Mouse (Mus musculus): ENCODE measurements around the gene Ppfibp2. TPM values are rescaled to one million over a fixed set of nuclear protein-coding genes. Genes with fewer than 3 reads are reported as not detected.

Ppfibp2 gene
- total RNA-seq, 1 experiment, result 6.0 TPM

DNA sequence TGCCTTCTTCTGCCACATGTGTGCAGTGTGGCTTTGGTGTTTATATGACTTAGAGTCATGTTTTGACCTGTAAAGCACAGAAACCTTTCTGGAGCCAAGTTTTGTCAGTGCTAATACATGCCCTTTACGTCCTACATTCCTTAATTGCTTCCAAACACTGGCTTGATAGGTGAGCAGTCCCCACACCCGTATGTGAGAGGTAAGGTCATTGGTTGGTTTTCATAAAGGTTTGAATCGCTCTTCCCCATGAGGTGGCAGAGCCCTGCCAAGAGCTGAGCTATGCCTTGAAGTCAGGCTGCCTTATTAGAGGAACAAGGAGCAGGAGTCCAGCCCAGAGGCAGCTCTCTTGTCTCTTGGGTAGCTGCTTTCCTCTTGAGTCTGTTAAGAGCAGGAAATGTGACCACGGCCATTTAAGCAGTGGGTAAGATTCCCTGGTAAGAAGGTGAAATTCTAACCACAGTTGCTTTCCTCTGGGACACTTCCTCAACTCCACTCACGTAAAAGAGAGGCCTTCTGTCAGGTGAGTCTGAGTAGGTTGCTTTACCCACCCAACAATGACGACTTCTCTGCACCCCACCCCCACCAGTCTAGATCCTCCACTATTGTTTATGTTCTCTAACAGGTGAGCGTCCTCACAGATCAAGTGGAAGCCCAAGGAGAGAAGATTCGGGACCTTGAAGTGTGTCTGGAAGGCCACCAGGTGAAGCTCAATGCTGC is 90.4 kb downstream of the Ppfibp2 start:
- in situ Hi-C loops (cut with MboI; ENCODE audit: low sequenced_read_pairs in 2 of 2, unreplicated experiment in 2 of 2), result no loop called here

DNA sequence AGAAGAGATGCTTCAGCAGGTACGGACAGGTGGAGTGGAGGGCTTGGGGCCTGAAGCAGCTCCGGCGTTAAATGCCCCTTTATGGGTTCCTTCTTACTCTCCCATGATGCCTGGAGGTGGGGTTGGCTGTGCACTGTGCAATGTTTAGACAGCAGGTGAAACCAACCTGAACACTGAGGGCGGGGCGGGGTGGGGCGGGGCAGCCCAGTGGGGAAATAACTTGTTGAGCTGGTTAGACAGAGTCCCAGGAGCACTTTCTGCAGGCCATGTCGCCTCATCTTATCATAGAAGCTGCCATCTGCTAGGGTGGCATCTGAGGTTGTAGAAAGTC is 90.9 kb downstream of the Ppfibp2 start:
- Histone ChIP-seq H3K4me3 (ENCODE audit: insufficient read depth in 1 of 2, low read depth in 1 of 2, low read length in 2 of 2, poor library complexity in 1 of 2, severe bottlenecking in 1 of 2) (no peak overlapping the region), H3K36me3 (ENCODE audit: control insufficient read depth, insufficient read depth, low read length, poor library complexity, severe bottlenecking) (no peaks in the 10 kb centered on the region), H3K9me3 (ENCODE audit: control insufficient read depth, insufficient read depth, low read depth, low read length) (no peaks in the 10 kb centered on the region), H3K27ac (ENCODE audit: insufficient read depth, low read depth, low read length, poor library complexity, severe bottlenecking) (no peak overlapping the region), H3K9ac (ENCODE audit: insufficient read depth, low read depth, low read length, poor library complexity, severe bottlenecking) (no peak overlapping the region), H3K4me1 (ENCODE audit: control insufficient read depth in 2 of 2, insufficient read depth in 2 of 2, low read length in 2 of 2, poor library complexity in 1 of 2) (peaks cover 0 to 17% of the 10 kb centered on the region in 2 experiments; a peak in 3 of 4 replicates)
- in situ Hi-C loops (cut with MboI; ENCODE audit: low sequenced_read_pairs in 2 of 2, unreplicated experiment in 2 of 2), result no loop called here
- DNase-seq (ENCODE audit: low read depth, low spot score), result no peak
- no peak for TF ChIP-seq ZNF384 (IDR thresholded peaks at IDR 0.05; ENCODE audit: low read depth, low read length)
- no peak for TF ChIP-seq CHD2 (IDR thresholded peaks at IDR 0.05; ENCODE audit: low read depth, low read length)
- TF ChIP-seq ZC3H11A (IDR thresholded peaks at IDR 0.05; ENCODE audit: borderline replicate concordance, low read depth, low read length), result no peak
- TF ChIP-seq HCFC1 (IDR thresholded peaks at IDR 0.05; ENCODE audit: borderline replicate concordance, insufficient read depth, low read length), result no peak
- no peak for TF ChIP-seq MAFK (IDR thresholded peaks at IDR 0.05; ENCODE audit: insufficient read depth, low read depth, low read length)

More for the DNA sequence above, 90.4 kb downstream of the Ppfibp2 start:
- TF ChIP-seq HCFC1 (IDR thresholded peaks at IDR 0.05; ENCODE audit: borderline replicate concordance, insufficient read depth, low read length) (no peak), ZNF384 (IDR thresholded peaks at IDR 0.05; ENCODE audit: low read depth, low read length) (no peak), ZC3H11A (IDR thresholded peaks at IDR 0.05; ENCODE audit: borderline replicate concordance, low read depth, low read length) (no peak), MAFK (IDR thresholded peaks at IDR 0.05; ENCODE audit: insufficient read depth, low read depth, low read length) (no peak), CHD2 (IDR thresholded peaks at IDR 0.05; ENCODE audit: low read depth, low read length) (no peak)
- Histone ChIP-seq H3K4me3 (ENCODE audit: insufficient read depth in 1 of 2, low read depth in 1 of 2, low read length in 2 of 2, poor library complexity in 1 of 2, severe bottlenecking in 1 of 2) (no peak overlapping the region), H3K9ac (ENCODE audit: insufficient read depth, low read depth, low read length, poor library complexity, severe bottlenecking) (no peak overlapping the region), H3K4me1 (ENCODE audit: control insufficient read depth in 2 of 2, insufficient read depth in 2 of 2, low read length in 2 of 2, poor library complexity in 1 of 2) (peaks cover 0 to 21% of the 10 kb centered on the region in 2 experiments; a peak in 3 of 4 replicates), H3K36me3 (ENCODE audit: control insufficient read depth, insufficient read depth, low read length, poor library complexity, severe bottlenecking) (no peaks in the 10 kb centered on the region), H3K27ac (ENCODE audit: insufficient read depth, low read depth, low read length, poor library complexity, severe bottlenecking) (no peak overlapping the region), H3K9me3 (ENCODE audit: control insufficient read depth, insufficient read depth, low read depth, low read length) (no peaks in the 10 kb centered on the region)
- DNase-seq (ENCODE audit: low read depth, low spot score), result no peak

DNA sequence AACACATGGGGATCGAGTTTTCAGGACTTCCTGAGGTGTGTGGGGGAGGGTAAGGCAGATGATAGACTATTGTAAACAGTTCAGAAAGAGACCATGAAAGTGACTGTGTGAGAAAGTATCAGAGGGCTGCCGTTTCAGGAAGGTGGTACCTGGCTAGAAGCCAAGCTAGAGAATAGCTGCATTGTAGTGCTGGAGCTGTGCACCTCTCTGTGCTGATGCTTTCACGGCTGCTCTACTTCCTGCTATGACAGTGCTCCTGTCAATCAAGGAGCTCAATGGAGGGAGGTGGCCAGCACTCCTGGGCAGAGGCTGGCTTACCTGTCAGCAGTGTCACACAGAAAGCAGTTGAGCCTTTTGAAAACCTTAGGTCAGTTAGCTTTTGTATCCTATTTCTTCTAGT is 92.4 kb downstream of the Ppfibp2 start:
- in situ Hi-C loops (cut with MboI; ENCODE audit: low sequenced_read_pairs in 2 of 2, unreplicated experiment in 2 of 2), result no loop called here
- no peaks in the 10 kb centered on the region for H3K36me3 ChIP-seq (ENCODE audit: control insufficient read depth, insufficient read depth, low read length, poor library complexity, severe bottlenecking)
- H3K4me1 ChIP-seq (ENCODE audit: control insufficient read depth in 2 of 2, insufficient read depth in 2 of 2, low read length in 2 of 2, poor library complexity in 1 of 2), result peaks cover 1 to 13% of the 10 kb centered on the region in 2 experiments; a peak in 3 of 4 replicates
- H3K9ac ChIP-seq (ENCODE audit: insufficient read depth, low read depth, low read length, poor library complexity, severe bottlenecking), result no peak overlapping the region
- DNase-seq (ENCODE audit: low read depth, low spot score), result no peak
- H3K4me3 ChIP-seq (ENCODE audit: insufficient read depth in 1 of 2, low read depth in 1 of 2, low read length in 2 of 2, poor library complexity in 1 of 2, severe bottlenecking in 1 of 2), result no peak overlapping the region
- H3K9me3 ChIP-seq (ENCODE audit: control insufficient read depth, insufficient read depth, low read depth, low read length), result no peaks in the 10 kb centered on the region
- TF ChIP-seq MAFK (IDR thresholded peaks at IDR 0.05; ENCODE audit: insufficient read depth, low read depth, low read length) (no peak), HCFC1 (IDR thresholded peaks at IDR 0.05; ENCODE audit: borderline replicate concordance, insufficient read depth, low read length) (no peak), ZNF384 (IDR thresholded peaks at IDR 0.05; ENCODE audit: low read depth, low read length) (no peak), CHD2 (IDR thresholded peaks at IDR 0.05; ENCODE audit: low read depth, low read length) (no peak), ZC3H11A (IDR thresholded peaks at IDR 0.05; ENCODE audit: borderline replicate concordance, low read depth, low read length) (no peak)
- H3K27ac ChIP-seq (ENCODE audit: insufficient read depth, low read depth, low read length, poor library complexity, severe bottlenecking), result no peak overlapping the region

DNA sequence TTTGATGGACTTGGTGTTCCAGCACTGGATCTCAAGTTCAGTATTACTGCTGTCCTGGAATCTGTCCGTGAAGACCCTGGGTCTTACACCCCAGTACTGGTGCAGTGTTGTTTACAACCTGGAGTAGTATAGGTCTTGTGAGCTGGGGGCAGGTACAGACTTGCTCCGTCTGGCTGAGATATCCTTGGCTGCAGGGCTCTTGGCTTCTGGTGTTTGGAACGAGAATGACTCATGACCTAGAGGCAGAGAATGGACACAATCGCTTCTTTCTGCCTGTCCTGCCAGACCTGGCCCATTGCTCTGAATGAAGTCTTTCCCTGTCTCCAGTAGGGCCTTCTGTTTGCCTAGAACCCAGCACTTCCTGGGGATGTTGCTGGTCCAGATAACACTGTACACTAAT is 93.0 kb downstream of the Ppfibp2 start:
- Histone ChIP-seq H3K4me3 (ENCODE audit: insufficient read depth in 1 of 2, low read depth in 1 of 2, low read length in 2 of 2, poor library complexity in 1 of 2, severe bottlenecking in 1 of 2) (no peak overlapping the region), H3K9me3 (ENCODE audit: control insufficient read depth, insufficient read depth, low read depth, low read length) (no peaks in the 10 kb centered on the region), H3K9ac (ENCODE audit: insufficient read depth, low read depth, low read length, poor library complexity, severe bottlenecking) (no peak overlapping the region), H3K4me1 (ENCODE audit: control insufficient read depth in 2 of 2, insufficient read depth in 2 of 2, low read length in 2 of 2, poor library complexity in 1 of 2) (peaks cover 1 to 13% of the 10 kb centered on the region in 2 experiments; a peak in 3 of 4 replicates), H3K27ac (ENCODE audit: insufficient read depth, low read depth, low read length, poor library complexity, severe bottlenecking) (no peak overlapping the region), H3K36me3 (ENCODE audit: control insufficient read depth, insufficient read depth, low read length, poor library complexity, severe bottlenecking) (no peaks in the 10 kb centered on the region)
- in situ Hi-C loops (cut with MboI; ENCODE audit: low sequenced_read_pairs in 2 of 2, unreplicated experiment in 2 of 2), result no loop called here
- DNase-seq (ENCODE audit: low read depth, low spot score), result no peak
- TF ChIP-seq MAFK (IDR thresholded peaks at IDR 0.05; ENCODE audit: insufficient read depth, low read depth, low read length), result no peak
- no peak for TF ChIP-seq CHD2 (IDR thresholded peaks at IDR 0.05; ENCODE audit: low read depth, low read length)
- TF ChIP-seq ZC3H11A (IDR thresholded peaks at IDR 0.05; ENCODE audit: borderline replicate concordance, low read depth, low read length), result no peak
- TF ChIP-seq HCFC1 (IDR thresholded peaks at IDR 0.05; ENCODE audit: borderline replicate concordance, insufficient read depth, low read length), result no peak
- no peak for TF ChIP-seq ZNF384 (IDR thresholded peaks at IDR 0.05; ENCODE audit: low read depth, low read length)

Measured in ES-E14 (cell line).